Mouse (Mus musculus) embryonic facial prominence, embryonic 11.5 days (tissue): ENCODE measurements around the gene Gm10382. TPM values are rescaled to one million over a fixed set of nuclear protein-coding genes. Genes with fewer than 3 reads are reported as not detected.
"Not testable (repeated sequence)": the region's sequence is repeated elsewhere in the genome, so short reads cannot be mapped to it uniquely, and the experiment has no call there.

Source experiments
- ATAC-seq: fragments of 200-750 bp; cut with Nextera tagmentation; replicated peaks from 2 replicates; pipeline ENCODE4 v1.8.0; 2017; ENCODE audit warnings: low read depth; ENCODE audit not compliant: insufficient number of reproducible peaks, low FRiP score, low TSS enrichment
- DNase-seq: peaks from one replicate; pipeline ENCODE4 v3.0.0-alpha.2; 2015; ENCODE audit warnings: low spot score
- H3K27ac ChIP-seq: fragments of 300-500 bp; sonication (generic); replicated peaks from 2 replicates; pipeline ENCODE4 v1.5.1; 2014; ENCODE audit warnings: mild to moderate bottlenecking, low read depth, low read length, control low read depth
- H3K27me3 ChIP-seq: fragments of 300-500 bp; sonication (generic); 2 replicates; pipeline ENCODE4 v1.6.1; 2014; ENCODE audit warnings: mild to moderate bottlenecking, low read length, moderate library complexity, mixed read lengths; ENCODE audit not compliant: control insufficient read depth, insufficient read depth
- H3K36me3 ChIP-seq: fragments of 300-500 bp; sonication (generic); replicated peaks from 2 replicates; pipeline ENCODE4 v1.6.1; 2014; ENCODE audit warnings: low read depth, mild to moderate bottlenecking, low read length, moderate library complexity, mixed read lengths; ENCODE audit not compliant: control insufficient read depth, insufficient read depth
- H3K4me1 ChIP-seq: fragments of 300-500 bp; sonication (generic); 2 replicates; pipeline ENCODE4 v1.6.1; 2014; ENCODE audit warnings: low read length, mixed read lengths; ENCODE audit not compliant: control insufficient read depth, insufficient read depth
- H3K4me2 ChIP-seq: fragments of 300-500 bp; sonication (generic); 2 replicates; pipeline ENCODE4 v1.6.1; 2014; ENCODE audit warnings: low read depth, mild to moderate bottlenecking, control low read depth, low read length, moderate library complexity
- H3K4me3 ChIP-seq: fragments of 300-500 bp; sonication (generic); 2 replicates; pipeline ENCODE4 v1.5.1; 2014; ENCODE audit warnings: low read depth, low read length, control low read depth
- H3K9ac ChIP-seq: fragments of 300-500 bp; sonication (generic); replicated peaks from 2 replicates; pipeline ENCODE4 v1.6.1; 2014; ENCODE audit warnings: mild to moderate bottlenecking, control low read depth, low read length
- H3K9me3 ChIP-seq: fragments of 300-500 bp; sonication (generic); replicated peaks from 2 replicates; pipeline ENCODE4 v1.6.1; 2016; ENCODE audit warnings: mild to moderate bottlenecking, low read length, inconsistent platforms, mixed read lengths; ENCODE audit not compliant: control insufficient read depth
- WGBS: fragments of 180-500 bp; shearing (Covaris S2); extraction: QIAGEN DNeasy Blood & Tissue Kit; methylation state at CpG from one replicate; pipeline ENCODE4 v1.1.7; 2014; 5-methylcytosine and 5-hydroxymethylcytosine counted together
- polyA plus RNA-seq: library from polyadenylated mRNA; unstranded; fragments of >200 nt; fragmentation: Nextera tagmentation; extraction: Ambion mirVana; gene quantifications from 2 replicates; pipeline ENCODE4 v1.2.1, GENCODE M21; 2014

Gene Gm10382
- polyA plus RNA-seq, 1 experiment from 2014 or later: not detected

DNA sequence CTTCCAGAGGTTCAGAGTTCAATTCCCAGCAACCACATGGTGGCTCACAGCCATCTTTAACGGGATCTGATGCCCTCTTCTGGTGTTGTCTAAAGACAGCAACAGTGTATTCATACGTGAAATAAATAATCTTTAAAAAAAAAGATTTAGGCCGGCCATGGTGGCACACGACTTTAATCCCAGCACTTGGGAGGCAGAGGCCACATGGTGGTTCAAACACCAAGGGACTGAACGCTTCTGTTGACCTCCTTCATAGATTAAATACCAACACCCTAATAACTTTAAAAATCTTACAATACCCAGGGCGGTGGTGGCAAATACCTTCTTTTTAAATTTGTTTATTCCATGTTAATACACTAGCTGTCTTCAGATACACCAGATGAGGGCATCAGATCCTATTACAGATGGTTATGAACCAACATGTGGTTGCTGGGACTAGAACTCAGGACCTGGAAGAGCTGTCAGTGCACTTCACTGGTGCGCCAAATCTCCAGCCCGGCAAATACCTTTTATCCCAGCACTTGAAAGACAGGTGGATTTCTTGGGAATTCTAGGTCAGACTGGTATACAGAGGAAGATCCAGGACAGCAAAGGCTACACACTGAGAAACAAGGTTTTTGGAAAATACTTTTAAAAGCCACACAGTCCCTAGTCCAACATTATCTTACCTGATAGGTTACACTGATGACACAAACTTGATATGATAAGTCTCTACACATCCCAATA, 3.7 kb upstream of the Gm10382 start:
- ATAC-seq: no peak
- Histone ChIP-seq H3K9me3 (no peaks in the 10 kb centered on the region), H3K36me3 (peaks cover 2% of the 10 kb centered on the region), H3K4me1 (no peaks in the 10 kb centered on the region; the same call in 1 of the 2 replicates), H3K9ac (no peak overlapping the region), H3K4me2 (no peak overlapping the region), H3K27ac (no peak overlapping the region), H3K27me3 (no peaks in the 10 kb centered on the region), H3K4me3 (no peak overlapping the region)
- WGBS: 79% methylated on average over 8 of the region's 8 CpGs
- no peak for DNase-seq

DNA sequence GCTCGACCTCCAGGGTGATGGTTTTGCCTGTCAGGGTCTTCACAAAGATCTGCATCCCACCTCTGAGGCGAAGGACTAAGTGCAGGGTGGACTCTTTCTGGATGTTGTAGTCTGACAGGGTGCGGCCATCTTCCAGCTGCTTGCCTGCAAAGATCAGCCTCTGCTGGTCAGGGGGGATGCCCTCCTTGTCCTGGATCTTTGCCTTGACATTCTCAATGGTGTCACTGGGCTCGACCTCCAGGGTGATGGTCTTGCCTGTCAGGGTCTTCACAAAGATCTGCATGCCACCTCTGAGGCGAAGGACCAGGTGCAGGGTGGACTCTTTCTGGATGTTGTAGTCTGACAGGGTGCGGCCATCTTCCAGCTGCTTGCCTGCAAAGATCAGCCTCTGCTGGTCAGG, 1.8 kb upstream of the Gm10382 start:
- 83% methylated on average over 4 of the region's 6 CpGs for WGBS
- not testable (repeated sequence) for ATAC-seq, H3K4me1 ChIP-seq, H3K4me3 ChIP-seq, H3K27ac ChIP-seq, H3K9me3 ChIP-seq, H3K4me2 ChIP-seq, H3K27me3 ChIP-seq, DNase-seq, H3K36me3 ChIP-seq, H3K9ac ChIP-seq

DNA sequence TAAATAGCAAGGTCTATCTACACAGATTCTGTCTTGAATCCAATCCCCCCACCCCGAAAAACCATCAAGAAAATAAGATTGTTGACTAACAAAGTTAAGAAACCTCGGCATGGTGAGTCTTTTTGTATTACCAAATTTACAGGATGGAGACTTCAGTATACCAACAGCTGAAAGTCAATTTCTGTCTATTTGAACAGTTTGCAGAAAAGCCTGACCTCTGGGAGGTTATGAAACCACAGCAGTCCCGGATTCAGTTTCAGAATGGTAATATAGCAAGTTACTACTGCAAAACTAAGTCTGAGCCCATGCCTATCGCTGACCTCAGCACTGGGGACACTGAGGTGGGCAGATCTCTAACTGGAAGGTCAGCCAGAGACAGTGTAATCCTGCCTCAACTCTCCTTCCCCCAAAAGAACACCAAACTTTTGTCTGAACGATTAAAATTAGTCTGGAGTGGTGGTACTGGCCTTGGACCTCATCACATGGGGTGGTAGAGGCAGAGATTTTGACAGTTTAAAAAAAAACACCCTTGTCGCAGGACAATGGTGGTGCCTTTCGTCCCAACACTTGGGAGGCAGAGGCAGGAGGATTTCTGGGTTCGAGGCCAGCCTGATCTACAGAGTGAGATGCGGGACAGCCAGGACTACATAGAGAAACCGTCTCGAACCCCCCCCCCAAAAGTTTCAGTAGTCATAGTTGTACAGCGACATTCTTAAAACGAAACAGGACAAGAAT, 597 bp upstream of the Gm10382 start:
- Histone ChIP-seq H3K4me1 (no peaks in the 10 kb centered on the region; the same call in none of the 2 replicates), H3K9me3 (no peaks in the 10 kb centered on the region), H3K4me2 (peak overlapping the region; percentile 95), H3K36me3 (peaks cover 2% of the 10 kb centered on the region; the same call in 1 of the 2 replicates), H3K4me3 (peak overlapping the region; percentile 100), H3K9ac (peak overlapping the region; percentile 98), H3K27me3 (no peaks in the 10 kb centered on the region), H3K27ac (no peak overlapping the region)
- no peak for DNase-seq
- WGBS: 32% methylated on average over 13 of the region's 13 CpGs
- ATAC-seq: no peak

DNA sequence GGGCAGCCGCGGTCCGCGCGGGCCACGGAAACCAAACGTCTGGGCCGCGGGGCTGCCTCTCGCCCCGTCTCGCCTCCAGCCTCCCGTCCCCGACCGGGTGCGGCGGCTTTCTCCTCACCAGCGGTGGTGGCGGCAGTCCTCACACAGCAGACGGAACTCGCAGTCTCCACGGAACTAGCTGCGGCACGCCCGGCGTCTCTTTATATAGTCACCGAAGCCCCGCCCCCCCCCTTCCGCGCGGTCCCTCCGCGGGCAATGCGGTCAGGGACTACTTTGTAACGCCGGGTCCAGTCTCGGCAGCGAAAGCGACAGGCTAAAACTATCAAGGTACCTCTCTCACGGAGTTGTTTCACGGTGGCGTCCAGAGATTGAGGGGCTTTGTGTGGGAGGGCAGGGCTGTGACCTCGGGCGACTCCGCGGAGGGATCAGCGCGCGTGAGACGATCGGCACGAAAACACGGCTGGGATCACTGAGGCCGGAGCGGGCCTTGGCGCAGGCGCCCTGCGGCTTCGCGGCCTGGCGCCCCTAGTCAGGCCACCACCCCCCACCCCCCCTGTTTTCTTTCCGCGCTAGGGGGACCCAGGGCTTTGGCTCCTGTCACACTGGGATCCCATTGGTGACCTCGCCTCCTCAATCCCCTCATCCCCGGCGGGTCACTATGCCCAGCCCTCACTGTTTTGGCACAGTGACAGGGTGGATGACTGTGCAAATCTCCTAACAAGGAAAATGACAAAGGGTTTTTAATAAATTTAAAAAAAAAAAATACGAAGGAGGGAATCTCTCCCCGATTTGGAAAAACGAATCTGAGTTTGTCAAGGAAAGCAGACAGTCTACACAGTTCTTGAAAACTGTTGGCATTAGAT, 688 bp downstream of the Gm10382 start, which contains the start of gene Ubc:
TSS of gene Ubc (minus strand) at position 624 of the 863 bp plus-strand sequence.
- Histone ChIP-seq H3K27me3 (no peaks in the 10 kb centered on the region), H3K4me1 (peaks cover 5% of the 10 kb centered on the region), H3K4me2 (peak within 1 kb of the TSS; percentile 95), H3K36me3 (peaks cover 2% of the 10 kb centered on the region; the same call in 1 of the 2 replicates), H3K4me3 (peak within 1 kb of the TSS; percentile 100), H3K27ac (peak within 1 kb of the TSS; percentile 90), H3K9ac (peak within 1 kb of the TSS; percentile 98), H3K9me3 (no peaks in the 10 kb centered on the region)
- peak; percentile 37 for ATAC-seq
- 1% methylated on average over 65 of the region's 69 CpGs for WGBS
- DNase-seq: peak; percentile 88

DNA sequence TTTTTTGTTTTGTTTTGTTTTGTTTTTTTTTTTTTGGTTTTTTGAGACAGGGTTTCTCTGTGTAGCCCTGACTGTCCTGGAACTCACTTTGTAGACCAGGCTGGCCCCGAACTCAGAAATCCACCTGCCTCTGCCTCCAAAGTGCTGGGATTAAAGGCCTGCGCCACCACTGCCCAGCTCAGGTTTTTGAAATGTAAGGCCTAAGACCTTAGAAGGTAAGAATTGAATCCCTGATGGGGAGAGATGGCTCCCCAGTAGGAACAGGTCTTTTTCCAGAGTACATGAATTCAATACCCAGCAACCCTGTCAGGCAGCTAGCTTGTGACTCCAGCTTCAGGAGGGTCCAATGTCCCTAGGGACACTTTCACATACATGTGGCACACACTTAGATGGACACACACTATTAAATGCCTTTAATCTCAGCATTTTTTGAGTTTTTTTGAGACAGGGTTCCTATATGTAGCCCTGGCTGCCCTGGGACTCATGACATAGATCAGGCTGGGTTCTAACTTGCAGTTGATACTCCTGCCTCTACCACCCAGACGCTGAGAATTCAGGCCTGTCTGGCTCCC, 1.9 kb downstream of the Gm10382 start:
- H3K9ac ChIP-seq: no peak overlapping the region
- no peaks in the 10 kb centered on the region for H3K36me3 ChIP-seq
- no peak for ATAC-seq
- H3K9me3 ChIP-seq: no peaks in the 10 kb centered on the region
- H3K4me2 ChIP-seq: no peak overlapping the region
- peaks cover 5% of the 10 kb centered on the region for H3K4me1 ChIP-seq
- DNase-seq: no peak
- no peak overlapping the region for H3K27ac ChIP-seq
- H3K27me3 ChIP-seq: no peaks in the 10 kb centered on the region
- WGBS: 89% methylated on average over 3 of the region's 3 CpGs
- H3K4me3 ChIP-seq: no peak overlapping the region

DNA sequence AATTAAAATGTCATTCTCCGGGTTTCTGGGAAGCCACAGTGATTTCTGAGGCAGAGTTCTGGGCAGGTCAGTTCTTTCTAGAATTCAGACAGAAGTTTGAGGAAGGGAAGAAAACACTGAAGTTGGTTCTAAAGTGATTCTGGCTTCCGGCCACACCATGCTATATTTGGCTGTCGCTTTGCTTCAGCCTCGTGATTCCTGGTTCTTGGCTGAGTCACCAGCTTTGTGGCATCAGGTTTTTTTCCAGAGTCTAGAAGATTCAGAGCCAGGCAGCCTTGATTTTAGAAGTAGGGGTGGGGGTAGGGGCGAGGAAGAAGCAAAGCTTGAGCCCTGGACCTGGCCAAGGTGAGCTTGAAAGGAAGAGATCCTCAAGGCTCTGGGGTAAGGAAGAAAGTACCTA, 2.5 kb downstream of the Gm10382 start:
- no peak overlapping the region for H3K27ac ChIP-seq
- WGBS: 87% methylated on average over 5 of the region's 5 CpGs
- peaks cover 5% of the 10 kb centered on the region for H3K4me1 ChIP-seq

DNA sequence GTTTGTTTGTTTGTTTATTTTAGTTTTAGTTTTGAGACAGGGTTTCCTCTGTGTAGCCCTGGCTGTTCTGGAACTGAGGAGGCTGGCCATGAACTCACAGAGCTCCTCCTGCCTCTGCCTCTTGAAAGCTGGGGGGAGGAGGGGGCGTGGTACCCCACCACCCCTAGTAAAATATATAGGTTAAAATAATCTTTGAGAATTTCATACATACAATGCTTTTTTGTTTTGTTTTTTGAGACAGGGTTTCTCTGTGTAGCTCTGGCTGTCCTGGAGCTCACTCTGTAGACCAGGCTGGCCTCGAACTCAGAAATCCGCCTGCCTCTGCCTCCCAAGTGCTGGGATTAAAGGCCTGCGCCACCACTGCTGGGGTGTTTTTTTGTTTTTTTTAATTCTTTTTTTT, 3.1 kb downstream of the Gm10382 start:
- not testable (repeated sequence) for H3K36me3 ChIP-seq, ATAC-seq, DNase-seq, H3K4me2 ChIP-seq, H3K9ac ChIP-seq, H3K4me3 ChIP-seq, H3K27me3 ChIP-seq, H3K4me1 ChIP-seq, H3K9me3 ChIP-seq
- WGBS: 92% methylated on average over 4 of the region's 4 CpGs
- H3K27ac ChIP-seq: peak overlapping the region; percentile 68

More for the DNA sequence above, 2.5 kb downstream of the Gm10382 start:
- Histone ChIP-seq H3K9me3 (no peaks in the 10 kb centered on the region), H3K4me3 (no peak overlapping the region), H3K9ac (no peak overlapping the region), H3K27me3 (no peaks in the 10 kb centered on the region), H3K36me3 (no peaks in the 10 kb centered on the region), H3K4me2 (no peak overlapping the region)
- DNase-seq: no peak
- no peak for ATAC-seq
